Mouse (Mus musculus) kidney, adult 18-20 months (tissue): ENCODE results near the gene Nav2.

ENCODE experiments used
- DNase-seq: peaks from one replicate; pipeline ENCODE4 v3.0.0; 2021

Gene Nav2

DNA sequence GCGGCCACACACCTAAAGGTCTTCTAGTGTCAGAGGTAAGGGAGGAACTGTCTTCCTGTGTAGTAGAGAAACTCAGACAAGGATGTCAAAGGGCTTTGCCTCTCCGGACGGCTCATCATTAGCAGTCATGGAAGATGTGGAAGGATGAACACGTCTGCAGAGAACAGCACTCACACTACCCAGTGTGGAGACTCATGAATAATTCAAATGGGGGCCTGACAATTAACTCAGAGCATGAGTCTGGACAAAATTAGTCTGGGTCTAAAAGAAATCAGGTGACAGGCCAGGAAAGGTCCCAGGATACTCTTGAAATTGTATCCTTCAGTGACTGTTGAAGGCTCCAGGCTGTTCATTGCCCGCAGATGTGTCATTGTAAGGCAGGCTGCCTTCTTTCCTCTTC, 17.5 kb upstream of the Nav2 start:
- no peak for DNase-seq

DNA sequence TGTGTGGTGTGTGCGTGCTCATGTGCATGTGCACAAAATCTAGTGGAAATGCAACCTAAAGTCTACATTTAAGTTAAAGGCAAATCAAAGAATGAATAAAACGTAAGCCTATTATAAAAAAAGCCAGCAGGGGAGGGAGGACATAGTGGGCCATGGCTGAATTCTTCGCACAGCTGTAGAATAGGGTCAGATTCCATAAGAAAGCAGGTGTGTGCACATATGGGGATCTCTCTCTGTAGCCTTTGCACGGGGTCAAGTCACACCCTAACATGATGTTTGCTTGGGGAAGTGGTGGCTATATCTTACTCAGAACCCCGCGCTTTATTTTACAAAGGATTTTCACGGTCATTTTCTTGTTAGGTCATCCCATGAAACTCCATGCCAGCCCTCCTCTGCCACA, 15.4 kb upstream of the Nav2 start:
- no peak for DNase-seq

GRCm38 (mm10) chr7:48894152-48894551, 14.4 kb upstream of the Nav2 start:
- peak; percentile 71 for DNase-seq

DNA sequence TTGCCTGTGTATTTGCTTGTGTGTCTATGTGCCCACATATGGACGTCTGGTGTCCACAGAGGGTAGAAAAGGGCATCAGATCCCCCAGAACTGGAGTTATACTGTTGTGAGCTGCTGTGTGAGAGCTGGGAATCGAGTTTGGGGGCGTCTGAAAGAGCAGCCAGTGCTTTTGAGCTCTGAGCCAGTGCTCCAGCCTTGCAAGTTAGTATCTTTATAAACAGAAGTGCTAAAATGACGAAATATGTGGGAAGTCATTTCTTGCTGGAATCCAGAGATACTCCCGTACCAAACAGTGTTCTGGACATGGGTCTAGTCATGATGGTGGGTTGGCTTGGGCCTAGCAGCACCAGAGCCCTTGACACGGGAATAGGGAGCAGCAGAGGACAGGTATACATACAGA, 13.8 kb upstream of the Nav2 start:
- no peak for DNase-seq

GRCm38 (mm10) chr7:48895475-48895874, 13.0 kb upstream of the Nav2 start:
- no peak for DNase-seq

DNA sequence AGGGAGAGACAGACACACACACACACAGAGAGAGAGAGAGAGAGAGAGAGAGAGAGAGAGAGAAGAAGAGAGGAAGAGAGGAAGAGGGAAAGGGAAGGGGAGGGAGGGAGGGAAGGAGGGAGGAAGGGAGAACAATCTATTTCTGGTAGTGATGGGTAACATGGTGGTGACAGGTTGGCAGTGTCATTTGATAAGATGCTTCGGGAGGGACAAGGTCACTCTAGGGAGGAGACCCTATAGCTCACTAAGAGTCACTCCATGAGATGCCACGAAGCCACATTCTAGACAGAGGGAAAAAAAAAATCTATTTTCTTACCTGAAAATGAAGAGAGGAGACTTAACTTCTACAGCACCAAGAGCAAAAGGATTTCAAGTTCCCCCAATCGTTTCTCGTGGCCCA, 12.5 kb upstream of the Nav2 start:
- no peak for DNase-seq

GRCm38 (mm10) chr7:48897539-48898163, 10.9 kb upstream of the Nav2 start:
- DNase-seq = no peak

GRCm38 (mm10) chr7:48898416-48898815, 10.1 kb upstream of the Nav2 start:
- no peak for DNase-seq

DNA sequence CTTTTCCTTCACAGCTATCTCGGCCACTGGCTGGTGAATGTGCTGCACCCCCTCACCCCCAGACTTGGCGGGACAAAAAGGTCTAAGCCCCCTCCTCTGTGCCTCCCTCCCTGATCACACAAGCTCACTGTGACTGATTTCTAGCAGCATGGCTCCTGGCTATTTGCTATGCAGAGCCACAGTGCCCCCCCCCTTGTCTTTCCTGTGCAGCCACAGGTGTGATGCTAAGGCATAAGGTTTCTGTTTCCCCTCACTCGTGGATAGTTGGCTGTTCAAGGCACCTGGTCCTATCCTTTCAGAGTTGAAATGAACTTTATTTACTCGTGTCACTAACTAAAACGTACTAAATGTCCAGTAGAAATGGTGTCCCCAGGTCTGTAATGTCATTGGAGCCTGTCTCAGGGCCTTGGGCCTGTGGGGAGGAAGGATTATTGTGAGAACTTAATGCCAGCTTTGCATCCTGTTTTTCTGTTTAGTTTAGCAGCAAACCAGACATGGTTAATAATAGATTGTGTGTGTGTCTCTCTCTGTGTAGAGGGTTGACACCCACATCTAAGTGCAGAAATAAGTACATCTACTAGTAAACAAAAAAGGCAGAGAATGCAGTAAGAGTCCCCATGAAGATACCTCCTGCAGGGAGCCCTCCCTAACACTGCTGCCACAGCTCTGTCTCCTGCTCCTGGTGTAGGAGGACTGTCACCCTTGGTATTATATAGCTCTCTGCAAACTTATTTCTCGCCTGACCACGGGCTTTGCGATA, 7.9 kb upstream of the Nav2 start:
- no peak for DNase-seq

DNA sequence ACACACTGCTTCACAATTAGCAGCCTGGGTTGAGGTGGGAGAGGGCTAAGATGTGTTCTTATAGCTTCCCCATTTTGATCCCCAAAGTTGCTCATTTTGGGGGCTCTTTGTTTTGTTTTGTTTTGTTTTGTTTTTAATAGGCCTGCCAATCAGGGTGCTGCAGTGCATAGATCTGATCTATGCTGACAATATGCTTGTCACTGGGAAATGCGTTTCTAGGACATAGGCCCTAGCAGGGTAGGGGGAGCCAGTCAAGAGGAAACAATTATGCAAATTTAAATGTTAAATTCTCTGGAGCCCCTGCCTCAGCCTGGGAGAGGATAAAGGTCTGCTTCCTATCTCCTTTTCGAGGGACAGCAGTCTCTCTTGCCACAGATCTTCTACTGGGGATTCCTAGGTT, 6.1 kb upstream of the Nav2 start:
- DNase-seq = no peak

DNA sequence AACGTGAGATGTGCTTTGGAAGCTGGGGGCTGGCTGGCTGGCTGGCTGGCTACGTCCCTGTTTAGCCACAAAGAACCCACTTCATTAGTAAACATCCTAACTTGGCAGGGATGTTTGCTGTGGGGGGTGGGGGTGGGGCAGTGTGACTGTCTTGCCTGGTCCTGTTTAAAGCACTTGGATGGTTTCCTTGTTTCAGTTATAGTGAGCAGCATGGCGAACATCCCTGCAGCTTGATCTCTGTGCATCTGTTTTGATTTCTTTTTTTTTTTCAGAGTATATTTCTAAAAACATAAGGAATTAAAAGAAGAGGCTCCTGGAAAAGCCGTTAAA, 791 bp downstream of the Nav2 start:
- no peak for DNase-seq

- no peak for DNase-seq
Observed at GRCm38 (mm10) chr7:48910282-48910681, 1.8 kb downstream of the Nav2 start.

DNA sequence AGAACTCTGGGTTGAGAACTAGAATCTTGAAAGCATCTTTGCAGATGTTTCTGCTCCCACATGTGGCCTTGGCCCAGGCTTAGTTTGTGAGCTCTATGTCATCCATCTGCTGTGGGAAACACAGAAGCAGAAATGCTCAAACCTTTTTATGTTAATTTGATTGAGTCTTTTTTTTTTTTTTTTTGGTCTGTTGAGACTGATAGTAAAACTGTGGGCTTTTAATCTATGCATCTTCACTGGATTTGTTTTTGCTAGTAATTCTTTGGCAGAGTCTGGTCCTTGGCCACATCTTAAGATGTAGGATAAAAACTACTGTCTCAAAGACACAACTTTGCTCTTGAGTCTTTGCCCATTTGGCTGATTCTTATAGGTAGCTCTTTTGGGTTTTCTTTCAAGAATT, 2.6 kb downstream of the Nav2 start:
- no peak for DNase-seq

DNA sequence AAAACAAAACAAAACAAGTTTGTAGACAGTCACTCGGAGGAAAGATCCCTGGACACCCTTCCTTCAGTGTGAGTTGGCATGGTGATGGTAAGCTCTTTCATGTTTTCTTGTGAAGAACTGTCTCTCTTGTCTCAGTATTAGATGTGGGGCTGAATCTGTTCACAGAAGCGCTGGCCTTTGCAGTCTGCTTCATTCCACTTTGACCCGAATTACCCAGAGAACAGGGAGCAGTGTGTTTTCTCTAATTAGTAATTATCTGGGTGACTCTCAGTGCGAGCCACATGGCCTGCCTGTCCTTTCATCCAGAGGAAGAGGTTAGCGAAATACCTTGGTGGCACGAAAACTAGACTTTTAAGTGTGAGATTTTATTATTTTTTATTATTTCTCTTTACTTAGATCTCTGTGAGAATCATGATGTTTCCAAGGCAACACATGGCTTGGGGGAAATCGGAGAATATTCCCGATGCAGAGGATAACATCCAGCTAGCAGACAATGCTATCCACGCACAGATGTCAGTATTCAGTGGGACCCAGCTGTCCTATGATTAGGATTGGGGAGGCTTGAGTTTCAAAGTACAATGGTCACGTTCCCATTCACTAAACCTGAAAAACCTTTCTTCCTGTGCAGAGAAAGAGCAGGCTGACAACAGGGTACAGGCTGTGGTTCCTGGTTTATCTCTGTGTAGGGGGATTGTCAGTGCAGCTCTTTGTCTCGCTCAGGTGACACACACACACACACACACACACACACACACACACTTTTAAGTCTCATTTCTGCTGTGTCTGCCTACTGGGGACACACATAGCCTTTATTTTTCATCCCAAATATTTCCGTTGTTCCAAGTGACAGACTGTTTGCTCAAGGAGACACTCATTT, 6.4 kb downstream of the Nav2 start:
- DNase-seq = no peak

GRCm38 (mm10) chr7:48917463-48917862, 8.9 kb downstream of the Nav2 start:
- DNase-seq = no peak

GRCm38 (mm10) chr7:48917988-48918387, 9.5 kb downstream of the Nav2 start:
- DNase-seq = no peak

DNA sequence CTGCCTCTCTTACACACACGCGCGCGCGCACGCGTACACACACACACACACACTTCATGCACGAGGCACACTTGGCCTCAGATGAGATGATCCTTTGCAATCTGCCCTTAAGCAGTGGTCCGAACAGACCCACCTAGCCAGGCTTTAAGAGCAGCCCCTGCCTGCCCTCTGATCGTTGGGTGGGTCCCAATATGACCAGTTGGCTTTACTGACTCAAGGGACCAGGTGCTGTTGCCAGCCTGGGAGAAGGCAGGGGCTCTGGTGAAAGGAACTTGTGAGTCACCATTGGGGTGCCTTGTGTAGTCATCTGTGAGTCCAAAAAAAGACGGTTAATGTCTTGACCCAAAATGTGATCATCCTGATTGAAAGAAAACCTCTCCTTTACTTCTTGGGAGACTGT, 9.9 kb downstream of the Nav2 start:
- no peak for DNase-seq

DNA sequence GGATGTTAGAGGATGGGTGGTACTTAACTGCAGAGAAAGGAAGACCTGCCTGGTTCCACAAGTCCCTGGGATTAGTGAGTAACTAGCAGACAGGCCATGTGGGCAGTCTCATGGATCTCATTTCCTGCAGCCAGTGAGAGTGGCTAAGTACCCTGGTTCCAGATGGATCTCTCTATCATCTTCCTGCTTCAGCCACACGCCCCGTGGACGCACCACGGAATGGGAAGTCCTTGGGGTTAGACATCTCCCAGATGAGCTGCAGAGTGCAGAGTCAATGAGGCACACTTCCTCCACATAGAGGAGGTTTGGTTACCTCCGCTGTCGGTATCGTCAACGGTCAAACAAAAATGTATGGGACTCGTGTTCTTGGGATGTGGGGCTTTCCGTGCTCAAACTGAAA, 15.1 kb downstream of the Nav2 start:
- DNase-seq = no peak

GRCm38 (mm10) chr7:48925214-48925613, 16.7 kb downstream of the Nav2 start:
- DNase-seq = no peak

DNA sequence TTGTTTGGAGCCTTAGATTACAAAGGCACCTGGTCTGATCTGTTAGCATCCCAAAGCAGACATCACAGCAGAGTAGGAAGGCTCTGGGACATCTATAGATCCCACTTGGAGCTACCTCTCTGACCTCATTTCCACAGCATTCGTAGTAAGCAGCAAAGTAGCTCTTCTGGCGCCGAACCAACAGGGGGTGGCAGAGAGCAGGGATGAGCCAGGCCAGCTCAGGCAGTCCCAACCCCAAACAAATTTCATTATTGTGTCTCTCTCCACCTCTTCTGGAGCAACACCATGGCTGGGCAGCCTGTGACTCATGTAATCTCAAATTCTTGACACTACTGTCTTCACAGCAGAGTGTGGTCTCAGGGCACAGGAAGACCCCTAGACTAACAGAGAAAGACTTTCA, 19.8 kb downstream of the Nav2 start:
- peak; percentile 57 for DNase-seq

GRCm38 (mm10) chr7:48930399-48930798, 21.9 kb downstream of the Nav2 start:
- peak; percentile 46 for DNase-seq

DNA sequence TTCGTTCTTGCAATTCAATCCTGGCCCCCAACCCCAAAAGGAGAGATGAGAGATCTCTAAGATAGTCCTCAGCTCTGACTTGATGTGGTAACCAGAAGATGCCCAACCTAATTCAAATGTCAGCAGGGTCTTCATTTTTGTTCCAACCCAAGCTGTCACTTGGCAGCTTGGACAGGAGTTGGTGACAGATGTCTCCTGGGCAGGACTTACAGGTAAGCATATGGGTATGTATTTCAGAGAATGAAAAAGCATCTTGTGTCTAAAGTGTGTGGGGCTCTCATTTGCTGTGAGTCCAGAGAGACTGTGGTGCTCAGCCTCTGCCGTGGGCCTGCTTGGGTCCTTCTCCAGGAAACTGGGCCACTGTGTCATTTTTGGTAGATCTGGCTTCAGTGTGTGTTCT, 23.6 kb downstream of the Nav2 start:
- DNase-seq = no peak

- no peak for DNase-seq
Observed at GRCm38 (mm10) chr7:48934816-48935215, 26.3 kb downstream of the Nav2 start.

- DNase-seq = no peak
Observed at GRCm38 (mm10) chr7:48937562-48937961, 29.0 kb downstream of the Nav2 start.
